Mouse (Mus musculus): ENCODE measurements around the gene Serpinb9b. TPM values are rescaled to one million over a fixed set of nuclear protein-coding genes. Genes with fewer than 3 reads are reported as not detected.
"Not testable (repeated sequence)": the region's sequence is repeated elsewhere in the genome, so short reads cannot be mapped to it uniquely, and the experiment has no call there.

Serpinb9b gene
- polyA plus RNA-seq, 1 experiment from 2014 or later = 0.06 TPM

DNA sequence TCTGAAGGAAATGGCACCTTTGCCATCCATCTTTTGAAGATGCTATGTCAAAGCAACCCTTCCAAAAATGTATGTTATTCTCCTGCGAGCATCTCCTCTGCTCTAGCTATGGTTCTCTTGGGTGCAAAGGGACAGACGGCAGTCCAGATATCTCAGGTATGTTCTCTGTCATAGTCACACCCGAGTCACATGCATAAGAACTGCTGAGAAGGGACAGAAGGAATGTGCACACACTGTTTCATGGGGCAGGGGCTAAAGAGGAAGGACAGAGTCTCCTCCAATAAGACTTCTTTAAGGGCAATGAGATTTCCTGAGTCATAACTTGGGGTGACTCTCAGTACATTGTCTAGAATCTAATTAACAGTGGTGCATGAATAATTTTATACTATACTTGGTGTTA, 20.7 kb upstream of the Serpinb9b start:
- ATAC-seq = no peak
- no peaks in the 10 kb centered on the region for H3K27me3 ChIP-seq
- no peak overlapping the region for H3K4me3 ChIP-seq

DNA sequence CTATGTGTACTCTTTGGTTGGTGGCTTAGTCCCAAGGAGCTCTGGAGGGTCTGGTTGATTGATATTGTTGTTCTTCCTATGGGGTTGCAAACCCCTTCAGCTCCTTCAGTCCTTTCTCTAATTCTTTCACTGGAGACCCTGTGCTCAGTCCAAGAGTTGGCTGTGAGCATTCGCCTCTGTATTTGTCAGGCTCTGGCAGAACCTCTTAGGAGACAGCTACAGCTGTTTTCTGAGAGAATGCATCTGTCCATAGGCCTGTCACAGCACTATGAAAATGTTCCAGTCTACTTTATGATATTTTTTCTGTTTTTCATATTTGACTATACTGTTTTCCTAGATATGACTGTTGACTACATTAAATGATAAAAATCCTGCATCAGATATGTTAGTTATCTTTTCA, 14.8 kb upstream of the Serpinb9b start:
- H3K4me1 ChIP-seq = no peaks in the 10 kb centered on the region
- H3K9me3 ChIP-seq (replicated peaks) = no peaks in the 10 kb centered on the region
- ATAC-seq = no peak
- H3K4me2 ChIP-seq = no peak overlapping the region
- H3K27ac ChIP-seq = no peak overlapping the region
- no peaks in the 10 kb centered on the region for H3K27me3 ChIP-seq
- H3K9ac ChIP-seq = no peak overlapping the region
- H3K4me3 ChIP-seq = no peak overlapping the region
- no peaks in the 10 kb centered on the region for H3K36me3 ChIP-seq (ENCODE audit: poor library complexity, severe bottlenecking)
- WGBS = 82% methylated on average over 1 of the region's 1 CpGs

More for the DNA sequence above, 20.7 kb upstream of the Serpinb9b start:
- Histone ChIP-seq H3K4me1 (peaks cover 7% of the 10 kb centered on the region; the same call in 1 of the 2 replicates), H3K27ac (no peak overlapping the region), H3K9ac (no peak overlapping the region), H3K9me3 (replicated peaks) (no peaks in the 10 kb centered on the region), H3K4me2 (no peak overlapping the region), H3K36me3 (ENCODE audit: poor library complexity, severe bottlenecking) (no peaks in the 10 kb centered on the region)
- WGBS = 92% methylated on average over 3 of the region's 3 CpGs

GRCm38 (mm10) chr13:33013271-33013670, 13.9 kb upstream of the Serpinb9b start:
- no peaks in the 10 kb centered on the region for H3K36me3 ChIP-seq (ENCODE audit: poor library complexity, severe bottlenecking)
- H3K4me2 ChIP-seq = no peak overlapping the region
- no peaks in the 10 kb centered on the region for H3K9me3 ChIP-seq (replicated peaks)
- H3K4me3 ChIP-seq = no peak overlapping the region
- H3K4me1 ChIP-seq = no peaks in the 10 kb centered on the region
- ATAC-seq = no peak
- no peaks in the 10 kb centered on the region for H3K27me3 ChIP-seq
- no peak overlapping the region for H3K9ac ChIP-seq
- WGBS = 74% methylated on average over 2 of the region's 2 CpGs
- H3K27ac ChIP-seq = no peak overlapping the region

DNA sequence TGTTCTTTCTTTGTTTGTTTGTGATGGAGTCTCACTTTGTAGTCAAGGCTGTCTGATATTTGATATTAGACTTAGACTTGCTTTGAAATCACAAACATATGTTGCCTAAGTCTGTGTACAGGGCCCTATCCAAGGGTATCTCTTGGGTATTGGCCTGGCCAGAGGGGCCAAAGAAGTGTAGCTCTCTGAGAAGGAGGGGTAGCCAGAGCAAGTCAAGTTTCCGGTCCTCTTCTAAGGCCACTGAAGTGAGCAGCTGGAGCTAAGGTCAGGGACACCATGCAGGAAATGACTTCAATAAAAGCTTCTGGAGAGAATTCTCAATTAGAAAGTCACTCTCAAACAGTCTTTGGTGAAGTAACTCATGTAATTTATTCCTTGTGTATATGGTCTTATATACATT, 4.8 kb upstream of the Serpinb9b start:
- H3K27me3 ChIP-seq = no peaks in the 10 kb centered on the region
- no peaks in the 10 kb centered on the region for H3K36me3 ChIP-seq (ENCODE audit: poor library complexity, severe bottlenecking)
- no peaks in the 10 kb centered on the region for H3K4me1 ChIP-seq
- no peak overlapping the region for H3K9ac ChIP-seq
- 91% methylated on average over 1 of the region's 1 CpGs for WGBS
- H3K27ac ChIP-seq = no peak overlapping the region
- H3K4me2 ChIP-seq = no peak overlapping the region
- ATAC-seq = no peak
- no peak overlapping the region for H3K4me3 ChIP-seq
- H3K9me3 ChIP-seq (replicated peaks) = 0 out of 2 replicates have a peak, but pooled peaks cover 3% of the 10 kb centered on the region

DNA sequence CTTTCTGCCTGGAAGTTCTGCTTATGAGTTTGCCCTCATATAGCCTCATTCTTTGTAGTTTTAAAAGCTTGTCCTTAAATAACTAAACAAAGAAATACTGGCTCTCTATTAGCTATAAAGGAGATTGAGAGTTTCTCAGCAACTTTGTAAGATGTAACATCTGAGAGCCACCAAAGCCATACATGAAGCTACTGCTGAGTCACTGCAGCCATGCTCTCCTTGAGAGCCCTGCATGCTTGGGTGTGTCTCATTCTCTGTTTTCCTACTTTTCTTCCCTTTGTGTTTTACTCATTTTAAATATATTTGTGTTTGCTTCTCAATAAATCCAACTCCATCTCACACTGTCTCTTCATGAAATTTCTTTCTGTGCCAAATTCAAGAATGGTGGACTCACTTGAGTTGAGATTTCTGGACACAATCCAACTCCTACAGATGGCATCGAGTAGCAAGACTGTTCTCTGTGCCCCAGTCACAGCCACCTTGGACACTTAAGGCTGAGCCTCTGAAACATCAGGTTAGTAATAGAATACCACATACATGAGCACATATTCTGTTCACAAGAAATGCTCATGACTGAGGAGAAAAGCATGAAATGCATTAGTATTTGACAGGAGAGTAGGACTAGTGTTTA, 674 bp upstream of the Serpinb9b start:
- Histone ChIP-seq H3K4me3 (no peak overlapping the region), H3K9me3 (replicated peaks) (no peaks in the 10 kb centered on the region), H3K27ac (no peak overlapping the region), H3K36me3 (ENCODE audit: poor library complexity, severe bottlenecking) (no peaks in the 10 kb centered on the region), H3K4me2 (no peak overlapping the region), H3K9ac (no peak overlapping the region), H3K4me1 (no peaks in the 10 kb centered on the region), H3K27me3 (no peaks in the 10 kb centered on the region)
- 72% methylated on average over 1 of the region's 1 CpGs for WGBS
- ATAC-seq = no peak

DNA sequence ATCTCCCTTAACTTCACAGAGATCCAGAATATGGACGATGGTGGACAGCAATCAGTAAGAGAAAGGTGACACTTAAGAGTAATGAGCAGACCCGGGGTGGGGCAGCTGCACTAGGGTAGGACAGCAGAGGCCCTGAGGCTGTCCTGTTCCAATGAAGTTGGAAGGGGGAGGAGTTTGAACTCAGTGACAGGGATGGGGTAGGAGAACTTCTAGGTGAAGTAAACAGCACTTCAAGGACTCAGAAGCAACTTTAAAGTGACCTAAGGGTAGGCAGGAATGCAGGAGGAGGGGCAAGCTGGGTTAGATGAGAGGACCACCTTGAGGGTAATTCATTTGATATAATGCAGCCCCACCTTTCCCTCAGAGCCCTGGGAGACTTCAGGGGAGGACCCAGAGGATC, 930 bp downstream of the Serpinb9b start:
- H3K9ac ChIP-seq = no peak overlapping the region
- no peak overlapping the region for H3K4me3 ChIP-seq
- H3K27me3 ChIP-seq = no peaks in the 10 kb centered on the region
- ATAC-seq = no peak
- no peaks in the 10 kb centered on the region for H3K4me1 ChIP-seq
- no peak overlapping the region for H3K4me2 ChIP-seq
- no peak overlapping the region for H3K27ac ChIP-seq
- no peaks in the 10 kb centered on the region for H3K36me3 ChIP-seq (ENCODE audit: poor library complexity, severe bottlenecking)
- WGBS = 73% methylated on average over 2 of the region's 2 CpGs
- no peaks in the 10 kb centered on the region for H3K9me3 ChIP-seq (replicated peaks)

DNA sequence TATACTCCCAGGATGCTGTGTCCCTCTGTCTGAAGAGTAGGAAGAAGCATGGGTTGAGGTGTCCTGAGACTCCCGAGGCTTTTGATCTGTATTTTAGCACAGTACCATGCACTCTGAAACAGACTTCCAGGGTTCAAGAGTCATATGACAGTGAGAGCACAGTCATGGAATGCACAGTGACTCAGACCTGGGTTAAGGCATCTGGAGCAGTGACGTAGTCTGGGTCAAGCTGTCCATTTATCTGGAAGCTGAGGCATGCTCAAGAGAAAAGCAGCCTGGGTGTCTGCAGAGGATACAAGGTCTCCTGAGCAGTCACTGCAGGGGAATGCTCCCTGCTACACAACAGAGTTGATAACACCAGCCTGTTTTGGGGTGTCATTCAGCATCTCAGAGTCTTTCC, 1.3 kb downstream of the Serpinb9b start:
- H3K4me1 ChIP-seq = no peaks in the 10 kb centered on the region
- no peaks in the 10 kb centered on the region for H3K27me3 ChIP-seq
- no peak overlapping the region for H3K4me3 ChIP-seq
- WGBS = 80% methylated on average over 2 of the region's 2 CpGs
- no peaks in the 10 kb centered on the region for H3K36me3 ChIP-seq (ENCODE audit: poor library complexity, severe bottlenecking)
- H3K27ac ChIP-seq = no peak overlapping the region
- H3K9ac ChIP-seq = no peak overlapping the region
- ATAC-seq = no peak
- no peak overlapping the region for H3K4me2 ChIP-seq
- no peaks in the 10 kb centered on the region for H3K9me3 ChIP-seq (replicated peaks)

DNA sequence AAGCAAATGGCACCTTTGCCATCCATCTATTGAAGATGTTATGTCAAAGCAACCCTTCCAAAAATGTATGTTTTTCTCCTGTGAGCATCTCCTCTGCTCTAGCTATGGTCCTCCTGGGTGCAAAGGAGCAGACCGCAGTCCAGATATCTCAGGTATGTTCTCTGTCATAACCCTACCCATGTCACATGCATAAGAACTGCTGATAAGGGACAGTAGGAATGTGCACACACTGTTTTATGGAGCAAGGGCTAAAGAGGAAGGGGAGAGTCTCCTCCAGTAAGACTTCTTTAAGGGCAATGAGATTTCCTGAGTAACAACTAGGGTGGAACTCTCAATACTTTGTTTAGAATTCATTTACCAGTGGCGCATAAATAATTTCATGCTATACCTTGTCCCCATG, 2.3 kb downstream of the Serpinb9b start:
- H3K27ac ChIP-seq; H3K36me3 ChIP-seq (ENCODE audit: poor library complexity, severe bottlenecking); H3K4me2 ChIP-seq; H3K9ac ChIP-seq; H3K4me1 ChIP-seq; H3K27me3 ChIP-seq; H3K9me3 ChIP-seq (replicated peaks); ATAC-seq; H3K4me3 ChIP-seq: not testable (repeated sequence)
- 97% methylated on average over 2 of the region's 2 CpGs for WGBS

- WGBS = 90% methylated on average over 2 of the region's 3 CpGs
- ATAC-seq = no peak
- Histone ChIP-seq H3K9ac (no peak overlapping the region), H3K27ac (no peak overlapping the region), H3K27me3 (no peaks in the 10 kb centered on the region), H3K36me3 (ENCODE audit: poor library complexity, severe bottlenecking) (no peaks in the 10 kb centered on the region), H3K4me1 (no peaks in the 10 kb centered on the region), H3K4me2 (no peak overlapping the region), H3K4me3 (no peak overlapping the region), H3K9me3 (replicated peaks) (no peaks in the 10 kb centered on the region)
Observed at GRCm38 (mm10) chr13:33030281-33030680, 3.1 kb downstream of the Serpinb9b start.

DNA sequence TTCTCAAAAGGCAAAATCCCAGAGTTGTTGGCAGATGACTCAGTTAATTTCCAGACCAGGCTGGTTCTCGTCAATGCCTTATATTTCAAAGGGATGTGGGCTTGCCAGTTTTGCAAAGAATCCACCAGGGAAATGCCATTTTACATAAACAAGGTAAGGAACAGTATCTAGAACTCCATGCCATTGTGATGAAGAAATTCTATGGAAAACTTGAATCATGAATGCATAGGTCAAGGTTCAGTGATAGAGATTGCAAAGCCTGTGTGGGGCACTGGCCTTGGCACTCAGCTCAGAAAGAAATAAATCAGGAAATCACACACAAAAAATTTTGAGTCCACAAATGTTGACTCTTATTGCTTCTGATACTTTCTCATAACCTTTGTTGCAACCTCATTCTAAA, 8.3 kb downstream of the Serpinb9b start:
- 79% methylated on average over 1 of the region's 1 CpGs for WGBS
- Histone ChIP-seq H3K36me3 (ENCODE audit: poor library complexity, severe bottlenecking) (no peaks in the 10 kb centered on the region), H3K27ac (no peak overlapping the region), H3K4me1 (no peaks in the 10 kb centered on the region), H3K4me2 (no peak overlapping the region), H3K9ac (no peak overlapping the region), H3K9me3 (replicated peaks) (no peaks in the 10 kb centered on the region), H3K4me3 (no peak overlapping the region), H3K27me3 (no peaks in the 10 kb centered on the region)
- ATAC-seq = no peak

- Histone ChIP-seq H3K4me2 (no peak overlapping the region), H3K4me3 (no peak overlapping the region), H3K4me1 (no peaks in the 10 kb centered on the region), H3K36me3 (ENCODE audit: poor library complexity, severe bottlenecking) (no peaks in the 10 kb centered on the region), H3K9ac (no peak overlapping the region), H3K27me3 (no peaks in the 10 kb centered on the region), H3K9me3 (replicated peaks) (peaks cover 10% of the 10 kb centered on the region; the same call in 1 of the 2 replicates), H3K27ac (no peak overlapping the region)
- no peak for ATAC-seq
- 93% methylated on average over 3 of the region's 3 CpGs for WGBS
Observed at GRCm38 (mm10) chr13:33043542-33043941, 16.3 kb downstream of the Serpinb9b start.

- no peaks in the 10 kb centered on the region for H3K36me3 ChIP-seq (ENCODE audit: poor library complexity, severe bottlenecking)
- WGBS = 93% methylated on average over 2 of the region's 2 CpGs
Observed at GRCm38 (mm10) chr13:33047234-33047633, 20.0 kb downstream of the Serpinb9b start.

GRCm38 (mm10) chr13:33048187-33048586, 21.0 kb downstream of the Serpinb9b start:
- Histone ChIP-seq H3K9ac (no peak overlapping the region), H3K4me2 (no peak overlapping the region), H3K9me3 (replicated peaks) (no peaks in the 10 kb centered on the region), H3K27me3 (no peaks in the 10 kb centered on the region), H3K4me3 (no peak overlapping the region), H3K27ac (no peak overlapping the region), H3K36me3 (ENCODE audit: poor library complexity, severe bottlenecking) (no peaks in the 10 kb centered on the region), H3K4me1 (no peaks in the 10 kb centered on the region)
- WGBS = 83% methylated on average over 4 of the region's 4 CpGs
- no peak for ATAC-seq

More at GRCm38 (mm10) chr13:33047234-33047633, 20.0 kb downstream of the Serpinb9b start:
- no peaks in the 10 kb centered on the region for H3K4me1 ChIP-seq
- H3K9ac ChIP-seq = no peak overlapping the region
- no peak overlapping the region for H3K27ac ChIP-seq
- H3K27me3 ChIP-seq = no peaks in the 10 kb centered on the region
- peaks cover 7% of the 10 kb centered on the region; the same call in 1 of the 2 replicates for H3K9me3 ChIP-seq (replicated peaks)
- H3K4me2 ChIP-seq = no peak overlapping the region
- no peak overlapping the region for H3K4me3 ChIP-seq
- no peak for ATAC-seq
